Mouse (Mus musculus): Measurements from ENCODE around the gene Myo10. TPM values are rescaled to one million over a fixed set of nuclear protein-coding genes. Genes with fewer than 3 reads are reported as not detected.
A peak's percentile ranks its signal among the peaks of the same experiment; 100 is the strongest.
"Not testable (repeated sequence)": the region's sequence is repeated elsewhere in the genome, so short reads cannot be mapped to it uniquely, and the experiment has no call there.

Myo10 gene
- polyA plus RNA-seq, 1 experiment from 2014 or later = 25.8 TPM

DNA sequence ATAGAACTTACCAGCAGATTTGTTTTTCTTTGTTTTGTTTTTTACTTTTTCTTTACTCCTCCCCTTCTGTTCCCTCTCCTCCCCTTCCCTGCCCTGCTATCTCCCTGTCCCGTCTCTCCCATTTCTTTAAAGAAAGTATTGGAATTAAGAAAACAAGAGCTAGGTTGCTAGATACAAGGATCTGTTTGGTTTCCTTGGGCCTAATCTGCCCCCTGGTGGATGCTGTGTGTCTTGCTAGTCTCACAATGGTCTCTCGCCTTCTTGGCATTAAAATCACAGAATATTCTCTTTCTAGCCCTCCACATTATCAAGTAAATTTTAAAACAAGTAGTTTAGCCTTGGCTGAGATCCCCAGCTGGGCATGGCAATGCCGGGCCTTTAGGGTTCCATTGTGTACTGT is 94.7 kb downstream of the Myo10 start:
- WGBS = 27% methylated on average over 3 of the region's 3 CpGs
- H3K4me3 ChIP-seq (replicated peaks; ENCODE audit: low read depth, low read length) = no peak overlapping the region
- no peak overlapping the region for H3K4me2 ChIP-seq (ENCODE audit: low read length)
- peak; percentile 95 for TF ChIP-seq CTCF (IDR thresholded peaks at IDR 0.05; ENCODE audit: low read depth)
- H3K27me3 ChIP-seq (ENCODE audit: insufficient read depth, low read length) = no peaks in the 10 kb centered on the region
- no peak overlapping the region for H3K9ac ChIP-seq (ENCODE audit: low read depth, low read length)
- H3K4me1 ChIP-seq (replicated peaks; ENCODE audit: insufficient read depth, low read length) = no peaks in the 10 kb centered on the region
- ATAC-seq (replicated peaks; ENCODE audit: low FRiP score, low read depth) (no peak), DNase-seq (ENCODE audit: low spot score) (peak; percentile 92)
- no peaks in the 10 kb centered on the region for H3K9me3 ChIP-seq (replicated peaks; ENCODE audit: low read length)
- no peak overlapping the region for H3K27ac ChIP-seq
- H3K36me3 ChIP-seq (ENCODE audit: insufficient read depth, low read length) = peaks cover 12% of the 10 kb centered on the region; the same call in 1 of the 2 replicates

DNA sequence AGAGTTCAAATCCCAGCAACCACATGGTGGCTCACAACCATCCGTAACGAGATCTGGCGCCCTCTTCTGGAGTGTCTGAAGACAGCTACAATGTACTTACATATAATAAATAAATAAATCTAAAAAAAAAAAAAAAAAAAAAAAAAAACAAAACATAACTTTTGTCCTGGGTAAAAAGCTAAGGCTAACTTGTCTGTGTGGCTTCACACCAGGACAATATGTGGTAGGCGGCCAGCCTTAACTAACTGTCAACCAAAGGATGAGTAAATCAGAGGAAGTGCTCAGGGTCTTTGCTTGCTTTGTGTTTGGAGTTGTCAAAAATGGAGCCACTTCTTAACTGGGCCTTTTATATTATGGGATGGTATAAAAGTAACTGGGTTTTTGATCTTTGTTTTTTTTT is 95.8 kb downstream of the Myo10 start:
- 90% methylated on average over 1 of the region's 4 CpGs for WGBS
- DNase-seq (ENCODE audit: low spot score) = not testable (repeated sequence)

DNA sequence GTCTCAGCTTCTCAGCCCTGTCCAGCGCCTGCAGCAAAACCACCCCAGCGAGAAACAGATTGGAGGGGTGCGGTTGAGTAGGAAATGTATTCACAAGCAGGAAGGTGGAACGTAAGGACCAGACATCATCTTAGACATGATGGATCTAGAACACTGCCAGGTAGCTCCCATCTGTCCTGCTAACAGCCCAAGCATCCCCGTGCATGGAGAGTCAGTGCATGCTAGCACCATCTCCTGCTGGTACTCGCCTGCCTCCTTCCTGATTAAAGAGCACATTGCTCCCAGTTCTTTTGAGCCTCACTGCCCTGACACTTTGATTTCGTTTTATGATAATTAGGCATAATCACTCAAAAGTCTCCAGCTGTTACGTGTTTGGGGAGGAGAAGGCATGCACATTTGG is 96.9 kb downstream of the Myo10 start:
- no peak for TF ChIP-seq CTCF (IDR thresholded peaks at IDR 0.05; ENCODE audit: low read depth)
- ATAC-seq (replicated peaks; ENCODE audit: low FRiP score, low read depth) (no peak), DNase-seq (ENCODE audit: low spot score) (no peak)
- Histone ChIP-seq H3K4me3 (replicated peaks; ENCODE audit: low read depth, low read length) (no peak overlapping the region), H3K4me2 (ENCODE audit: low read length) (no peak overlapping the region), H3K27ac (no peak overlapping the region), H3K9me3 (replicated peaks; ENCODE audit: low read length) (no peaks in the 10 kb centered on the region), H3K9ac (ENCODE audit: low read depth, low read length) (no peak overlapping the region), H3K27me3 (ENCODE audit: insufficient read depth, low read length) (no peaks in the 10 kb centered on the region), H3K36me3 (ENCODE audit: insufficient read depth, low read length) (peaks cover 24% of the 10 kb centered on the region; the same call in 1 of the 2 replicates), H3K4me1 (replicated peaks; ENCODE audit: insufficient read depth, low read length) (no peaks in the 10 kb centered on the region)
- WGBS = 81% methylated on average over 8 of the region's 8 CpGs

More for the DNA sequence above, 95.8 kb downstream of the Myo10 start:
- H3K4me3 ChIP-seq (replicated peaks; ENCODE audit: low read depth, low read length); H3K9me3 ChIP-seq (replicated peaks; ENCODE audit: low read length); H3K9ac ChIP-seq (ENCODE audit: low read depth, low read length); H3K4me1 ChIP-seq (replicated peaks; ENCODE audit: insufficient read depth, low read length); ATAC-seq (replicated peaks; ENCODE audit: low FRiP score, low read depth); H3K27me3 ChIP-seq (ENCODE audit: insufficient read depth, low read length); H3K4me2 ChIP-seq (ENCODE audit: low read length); H3K27ac ChIP-seq: not testable (repeated sequence)
- peaks cover 23% of the 10 kb centered on the region; the same call in 1 of the 2 replicates for H3K36me3 ChIP-seq (ENCODE audit: insufficient read depth, low read length)

DNA sequence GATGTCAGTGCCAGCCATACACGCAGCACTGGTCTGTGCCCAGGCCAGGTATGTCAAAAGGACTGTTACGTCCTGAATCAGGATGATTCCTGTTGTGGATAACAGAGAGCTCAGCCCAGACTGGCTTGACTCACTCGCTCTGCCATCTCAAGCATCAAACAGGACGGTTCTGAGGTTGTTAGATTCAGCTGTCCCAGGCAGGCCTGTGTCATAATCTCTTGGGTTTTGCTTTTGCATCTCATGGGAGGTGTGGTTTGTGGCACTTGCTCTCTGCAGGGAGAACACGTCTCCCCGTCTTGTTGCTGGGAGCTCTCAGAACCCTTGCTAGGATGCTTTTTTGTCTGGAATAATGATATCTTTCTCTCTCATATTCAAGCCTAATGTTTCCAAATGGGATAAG is 97.9 kb downstream of the Myo10 start:
- TF ChIP-seq CTCF (IDR thresholded peaks at IDR 0.05; ENCODE audit: low read depth) = no peak
- Histone ChIP-seq H3K4me2 (ENCODE audit: low read length) (no peak overlapping the region), H3K36me3 (ENCODE audit: insufficient read depth, low read length) (peaks cover 29% of the 10 kb centered on the region), H3K4me3 (replicated peaks; ENCODE audit: low read depth, low read length) (no peak overlapping the region), H3K4me1 (replicated peaks; ENCODE audit: insufficient read depth, low read length) (no peaks in the 10 kb centered on the region), H3K9me3 (replicated peaks; ENCODE audit: low read length) (no peaks in the 10 kb centered on the region), H3K9ac (ENCODE audit: low read depth, low read length) (no peak overlapping the region), H3K27ac (no peak overlapping the region), H3K27me3 (ENCODE audit: insufficient read depth, low read length) (no peaks in the 10 kb centered on the region)
- no peak for ATAC-seq (replicated peaks; ENCODE audit: low FRiP score, low read depth)
- 87% methylated on average over 6 of the region's 6 CpGs for WGBS
- DNase-seq (ENCODE audit: low spot score) = no peak

DNA sequence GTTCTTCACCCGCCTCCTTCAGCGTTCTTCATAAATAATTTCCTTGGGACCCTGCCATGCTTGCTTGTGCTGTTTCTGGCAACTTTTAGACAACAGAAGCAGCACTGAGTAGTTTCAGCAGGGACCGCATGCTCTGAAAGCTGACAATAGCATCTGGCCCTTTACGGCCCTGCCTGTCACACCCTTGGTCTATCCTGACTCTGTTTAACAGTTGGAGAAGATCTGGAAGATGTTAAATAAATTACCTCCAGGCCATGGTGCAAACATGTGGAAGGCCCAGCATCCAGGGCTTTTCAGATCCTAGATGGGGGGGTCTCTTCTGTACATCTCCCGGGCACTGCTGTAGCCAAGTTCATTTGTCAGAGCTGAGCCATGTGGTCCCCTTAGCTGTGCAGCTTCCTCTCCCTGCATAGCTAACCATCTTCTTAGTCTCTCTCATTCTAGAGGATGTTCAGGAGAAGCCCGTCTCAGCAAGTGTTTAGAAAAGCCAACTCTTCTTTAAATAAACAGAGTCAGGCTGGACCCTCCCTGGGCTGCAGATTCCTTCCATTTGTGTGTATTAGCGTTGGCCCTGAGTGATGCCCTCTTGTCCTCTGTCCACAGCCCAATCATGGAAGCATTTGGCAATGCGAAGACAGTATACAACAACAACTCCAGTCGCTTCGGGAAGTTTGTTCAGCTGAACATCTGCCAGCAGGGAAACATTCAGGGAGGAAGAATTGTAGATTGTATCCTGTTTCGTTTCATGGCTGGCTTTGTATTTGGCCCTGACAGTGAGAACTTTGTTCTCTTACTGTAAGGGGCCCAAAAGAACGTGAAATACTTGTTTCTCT is 101.2 kb downstream of the Myo10 start:
- DNase-seq (ENCODE audit: low spot score) (peak; percentile 81), ATAC-seq (replicated peaks; ENCODE audit: low FRiP score, low read depth) (no peak)
- WGBS = 47% methylated on average over 12 of the region's 12 CpGs
- Histone ChIP-seq H3K4me1 (replicated peaks; ENCODE audit: insufficient read depth, low read length) (no peaks in the 10 kb centered on the region), H3K4me3 (replicated peaks; ENCODE audit: low read depth, low read length) (no peak overlapping the region), H3K27ac (peak overlapping the region; percentile 26; the same call in 1 of the 2 replicates), H3K27me3 (ENCODE audit: insufficient read depth, low read length) (no peaks in the 10 kb centered on the region), H3K36me3 (ENCODE audit: insufficient read depth, low read length) (peaks cover 39% of the 10 kb centered on the region), H3K4me2 (ENCODE audit: low read length) (no peak overlapping the region), H3K9ac (ENCODE audit: low read depth, low read length) (no peak overlapping the region), H3K9me3 (replicated peaks; ENCODE audit: low read length) (no peaks in the 10 kb centered on the region)
- no peak for TF ChIP-seq CTCF (IDR thresholded peaks at IDR 0.05; ENCODE audit: low read depth)

DNA sequence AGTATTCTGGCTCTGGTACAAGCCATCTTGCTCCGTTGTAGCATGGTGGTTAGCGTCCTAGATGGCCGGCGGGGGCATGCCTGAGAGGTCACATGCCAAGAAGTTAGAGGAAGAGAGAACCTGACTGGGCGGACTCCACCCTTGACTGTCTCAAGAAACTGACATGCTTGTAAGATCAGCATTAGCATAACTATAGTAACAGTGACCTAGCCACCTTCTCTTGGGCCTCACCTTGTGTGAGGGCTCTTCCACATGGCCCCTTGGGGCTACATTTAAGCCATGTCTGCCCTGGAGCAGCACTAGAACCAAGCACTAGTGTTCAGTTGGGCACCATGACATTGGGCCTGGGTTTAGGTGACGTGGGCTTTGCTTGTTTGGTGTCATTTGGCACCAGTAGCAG is 102.2 kb downstream of the Myo10 start:
- peaks cover 39% of the 10 kb centered on the region for H3K36me3 ChIP-seq (ENCODE audit: insufficient read depth, low read length)
- ATAC-seq (replicated peaks; ENCODE audit: low FRiP score, low read depth) = no peak

More for the DNA sequence above, 102.2 kb downstream of the Myo10 start:
- no peaks in the 10 kb centered on the region for H3K27me3 ChIP-seq (ENCODE audit: insufficient read depth, low read length)
- WGBS = 87% methylated on average over 6 of the region's 6 CpGs
- no peak overlapping the region for H3K27ac ChIP-seq
- no peaks in the 10 kb centered on the region for H3K9me3 ChIP-seq (replicated peaks; ENCODE audit: low read length)
- H3K9ac ChIP-seq (ENCODE audit: low read depth, low read length) = no peak overlapping the region
- H3K4me2 ChIP-seq (ENCODE audit: low read length) = no peak overlapping the region
- no peak for DNase-seq (ENCODE audit: low spot score)
- no peak overlapping the region for H3K4me3 ChIP-seq (replicated peaks; ENCODE audit: low read depth, low read length)
- no peaks in the 10 kb centered on the region for H3K4me1 ChIP-seq (replicated peaks; ENCODE audit: insufficient read depth, low read length)
- no peak for TF ChIP-seq CTCF (IDR thresholded peaks at IDR 0.05; ENCODE audit: low read depth)
